Mouse (Mus musculus) forelimb bud, embryonic 11.5 days (tissue): ENCODE data around the gene Tmed8.
"Not testable (repeated sequence)": the region's sequence is repeated elsewhere in the genome, so short reads cannot be mapped to it uniquely, and the experiment has no call there.

Experiments
- DNase-seq: peaks from one replicate; pipeline ENCODE4 v3.0.0-alpha.2; 2012; ENCODE audit warnings: low read depth, low spot score

The Tmed8 gene

GRCm38 (mm10) chr12:87160310-87160709, 39.9 kb downstream of the Tmed8 start:
- no peak for DNase-seq

- DNase-seq, result no peak
Measured at GRCm38 (mm10) chr12:87158099-87158498, 42.2 kb downstream of the Tmed8 start.

DNA sequence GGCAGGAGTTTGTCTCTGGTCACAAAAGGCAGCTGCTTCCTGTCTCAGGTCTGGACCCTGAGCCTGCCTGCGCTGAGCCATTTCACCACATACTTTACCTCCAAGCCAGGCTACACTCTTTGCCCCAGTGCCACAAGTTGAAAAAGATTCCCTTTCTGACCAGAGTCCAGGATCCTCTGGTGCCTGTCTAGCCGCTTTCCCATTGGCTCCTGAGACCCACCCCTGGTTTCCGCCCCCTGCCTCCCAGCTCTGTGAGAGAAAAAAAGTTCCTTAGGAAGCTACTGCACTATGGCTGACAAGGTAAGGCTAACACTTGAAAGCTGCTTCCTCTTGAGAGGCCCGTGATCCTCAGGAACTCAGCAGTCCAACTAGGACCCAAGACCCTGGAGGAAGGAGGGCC, 42.9 kb downstream of the Tmed8 start:
- DNase-seq, result no peak

DNA sequence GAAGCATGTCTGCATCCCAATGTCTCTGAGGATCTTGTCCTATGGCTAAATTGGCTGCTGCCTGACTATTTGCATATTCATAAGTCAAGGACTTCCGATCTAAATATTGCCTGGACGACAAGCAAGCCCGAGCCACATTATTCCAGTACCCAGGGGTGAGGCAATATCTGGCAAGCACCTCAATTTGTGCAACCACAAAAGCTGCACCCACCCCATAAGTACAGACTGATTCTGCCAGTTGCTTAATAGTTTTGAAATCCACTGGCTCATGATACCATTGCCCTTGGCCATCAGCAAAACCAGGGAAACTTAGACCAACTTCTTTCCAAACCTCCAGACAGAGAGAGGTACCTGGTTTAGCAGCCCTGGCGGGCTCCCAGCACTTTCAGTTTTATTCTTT, 45.8 kb downstream of the Tmed8 start:
- DNase-seq, result not testable (repeated sequence)

GRCm38 (mm10) chr12:87149471-87149870, 50.8 kb downstream of the Tmed8 start:
- DNase-seq, result no peak

DNA sequence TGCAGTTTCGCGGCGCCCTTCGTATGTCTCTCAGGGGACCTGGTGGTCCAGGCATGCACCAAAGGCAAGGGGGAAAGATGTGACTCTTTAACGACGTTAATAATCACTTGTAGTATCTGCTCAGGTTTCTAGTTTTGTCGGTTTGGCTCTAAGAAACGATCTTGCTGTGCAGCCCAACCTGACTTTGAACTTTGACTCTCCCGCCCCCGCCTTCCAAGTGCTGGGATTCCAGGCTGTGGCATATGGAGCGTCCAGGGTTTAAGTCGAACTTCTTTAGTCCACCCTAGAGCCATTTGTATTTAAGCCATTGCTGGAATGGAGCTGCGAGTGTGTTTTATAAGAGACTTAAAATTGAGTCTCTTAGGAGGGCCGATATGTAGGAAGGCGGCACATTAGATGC, 52.1 kb downstream of the Tmed8 start:
- DNase-seq, result no peak

DNA sequence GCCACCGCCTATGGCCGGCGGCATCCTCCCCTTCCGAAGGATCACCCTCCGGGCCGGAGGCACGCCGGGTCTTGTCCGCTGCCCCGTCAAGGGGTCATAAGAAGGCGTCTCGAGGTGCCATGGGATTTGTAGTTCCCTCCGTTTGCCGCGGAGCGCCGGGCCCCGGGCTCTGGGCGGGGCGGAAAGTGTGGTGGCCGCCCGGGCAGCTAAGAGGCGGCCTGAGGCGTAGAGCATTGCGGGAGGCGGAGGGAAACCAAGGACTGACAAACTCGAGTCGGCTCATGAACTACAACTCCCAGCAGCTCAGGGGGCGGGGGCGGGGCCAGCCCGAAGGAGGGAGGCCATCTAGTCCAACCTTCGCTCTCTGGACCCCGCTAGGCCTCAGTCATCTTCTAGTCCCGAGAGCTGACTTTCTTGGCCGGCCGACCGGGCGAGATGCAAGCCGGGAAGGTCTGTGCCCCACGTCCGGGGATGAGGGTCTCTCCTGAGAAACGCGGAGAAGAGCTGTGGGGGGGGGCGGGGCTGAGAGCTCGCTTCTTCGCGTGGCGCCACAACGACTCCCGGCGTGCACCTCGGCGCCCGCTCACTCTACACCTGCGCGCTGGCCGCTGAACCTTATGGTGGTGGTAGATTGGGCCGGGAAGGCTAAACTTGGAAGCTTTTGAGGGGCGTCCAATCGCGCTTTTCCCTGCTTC, 52.7 kb downstream of the Tmed8 start, which contains the start of gene Pomt2:
Gene Pomt2, minus strand, starts transcription at position 574 of the 695 bp plus-strand sequence.
- peak; percentile 93 for DNase-seq

GRCm38 (mm10) chr12:87146966-87147365, 53.3 kb downstream of the Tmed8 start, which contains the start of gene Gstz1:
Gstz1 (plus strand) TSS chr12:87147165.
- peak; percentile 89 for DNase-seq

GRCm38 (mm10) chr12:87142156-87142555, 58.1 kb downstream of the Tmed8 start:
- no peak for DNase-seq

- no peak for DNase-seq
Measured at GRCm38 (mm10) chr12:87138768-87139167, 61.5 kb downstream of the Tmed8 start.

DNA sequence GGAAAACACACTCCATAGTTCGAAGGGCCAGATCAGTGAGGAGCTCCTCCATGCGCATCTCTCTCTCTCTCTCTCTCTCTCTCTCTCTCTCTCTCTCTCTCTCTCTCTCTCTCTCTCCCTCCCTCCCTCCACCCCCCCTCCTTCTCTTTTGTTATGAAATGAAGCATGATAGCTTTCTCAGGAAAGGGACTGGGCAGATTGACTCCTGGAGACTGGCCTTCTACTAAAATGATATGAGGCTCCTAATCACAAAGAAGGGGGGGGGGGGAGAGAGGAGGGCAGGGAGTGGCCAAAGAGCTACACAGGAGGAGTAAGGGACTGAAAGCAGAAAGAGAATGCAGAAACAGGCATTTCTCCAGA, 61.9 kb downstream of the Tmed8 start:
- no peak for DNase-seq

DNA sequence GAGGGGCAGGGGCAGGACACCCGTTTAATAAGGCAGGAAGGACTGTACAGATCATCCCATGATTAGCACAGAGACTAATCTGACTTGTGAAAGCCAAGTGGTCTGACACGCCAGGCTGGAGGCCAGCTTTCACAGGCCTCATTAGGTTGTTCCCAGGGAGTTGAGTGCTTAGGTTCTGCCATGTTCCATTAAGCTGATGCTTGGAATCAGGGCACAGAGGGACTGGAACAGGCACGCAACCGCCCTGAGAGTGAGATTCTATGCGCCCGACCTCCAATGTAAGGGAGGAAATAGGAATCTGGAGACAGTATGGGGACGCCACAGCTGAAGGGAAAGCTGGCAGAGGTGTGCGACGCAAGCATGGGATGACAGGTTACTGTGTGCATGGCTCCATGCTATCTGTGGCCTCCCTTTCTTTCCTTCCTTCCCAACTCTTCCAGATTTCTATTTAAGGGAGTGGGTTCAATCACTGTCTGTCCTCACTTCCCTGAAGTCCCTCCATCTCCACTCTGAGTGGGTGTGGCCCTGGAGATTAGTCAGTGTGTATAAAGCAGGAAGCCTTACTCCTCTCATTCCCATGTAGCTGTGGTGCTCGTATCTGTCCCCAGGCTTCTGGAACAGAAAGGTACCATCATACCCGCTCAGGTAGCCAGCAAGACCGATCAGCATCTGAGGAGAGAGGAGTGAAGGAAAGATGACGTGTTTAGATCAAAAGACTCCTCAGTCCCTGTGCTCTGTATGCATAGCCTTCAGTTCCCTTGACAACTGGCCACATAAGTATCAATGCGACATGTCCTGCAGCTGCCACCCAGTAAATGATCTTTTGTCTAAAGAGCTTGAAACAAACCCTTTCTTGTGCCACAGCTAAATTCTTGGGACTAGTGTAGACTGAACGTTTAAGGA, 62.6 kb downstream of the Tmed8 start:
- no peak for DNase-seq

DNA sequence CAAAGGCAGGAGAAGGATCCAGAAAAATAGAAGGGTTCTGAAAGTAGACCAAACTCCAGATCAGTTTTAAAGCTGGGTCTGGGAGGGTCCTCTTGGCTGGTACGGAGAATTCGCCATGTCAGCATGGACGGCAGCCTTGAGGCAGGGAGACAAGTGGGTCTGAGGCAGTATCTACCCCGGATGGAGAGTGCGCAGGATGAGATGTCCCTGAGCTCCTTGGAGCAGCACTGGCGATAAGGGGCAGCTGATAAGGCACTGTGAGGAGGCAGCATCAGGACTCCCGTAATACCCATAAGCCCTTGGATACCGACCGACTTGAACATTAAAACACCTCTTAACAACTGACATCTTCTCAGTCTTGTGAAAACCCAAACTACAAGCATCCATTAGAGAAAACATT, 67.5 kb downstream of the Tmed8 start:
- no peak for DNase-seq

DNA sequence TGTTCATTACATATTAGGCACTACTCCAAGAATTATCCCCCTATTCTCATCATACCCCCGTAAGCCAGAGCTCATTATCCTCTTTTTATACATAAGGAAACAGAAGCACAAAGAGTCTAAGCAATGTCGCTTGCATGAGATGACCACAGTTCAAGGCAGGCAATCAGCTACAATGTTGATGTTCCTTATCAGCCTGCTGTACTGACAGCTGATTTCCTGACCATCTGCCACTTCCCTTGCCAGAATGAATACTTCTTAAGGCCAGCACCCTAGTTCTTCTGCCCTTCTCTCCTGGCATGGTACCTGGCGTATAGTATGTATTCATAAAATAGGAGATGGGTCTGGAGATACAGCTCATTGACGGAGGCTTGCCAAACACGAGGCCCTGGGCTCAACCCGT, 68.0 kb downstream of the Tmed8 start:
- no peak for DNase-seq

- peak; percentile 6 for DNase-seq
Measured at GRCm38 (mm10) chr12:87131619-87132018, 68.6 kb downstream of the Tmed8 start.

DNA sequence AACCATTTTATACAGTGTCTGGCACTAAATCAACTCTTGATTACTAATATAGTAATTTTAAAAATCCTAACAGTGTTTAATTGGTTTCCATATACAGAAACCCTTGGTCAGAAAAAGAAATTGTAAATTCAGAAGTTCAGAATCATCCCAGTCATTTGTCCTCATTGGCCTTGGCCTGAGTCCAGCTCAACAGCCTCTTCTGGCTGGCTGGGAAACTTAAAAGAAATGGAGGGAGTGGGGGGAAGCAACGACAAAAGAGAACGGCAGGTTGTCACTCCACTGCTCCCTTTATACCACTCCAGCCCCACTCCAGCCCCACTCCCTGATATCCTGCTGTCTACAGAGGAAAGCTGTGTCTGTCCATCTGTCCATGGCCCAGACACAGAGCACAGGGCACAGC, 69.1 kb downstream of the Tmed8 start:
- no peak for DNase-seq

DNA sequence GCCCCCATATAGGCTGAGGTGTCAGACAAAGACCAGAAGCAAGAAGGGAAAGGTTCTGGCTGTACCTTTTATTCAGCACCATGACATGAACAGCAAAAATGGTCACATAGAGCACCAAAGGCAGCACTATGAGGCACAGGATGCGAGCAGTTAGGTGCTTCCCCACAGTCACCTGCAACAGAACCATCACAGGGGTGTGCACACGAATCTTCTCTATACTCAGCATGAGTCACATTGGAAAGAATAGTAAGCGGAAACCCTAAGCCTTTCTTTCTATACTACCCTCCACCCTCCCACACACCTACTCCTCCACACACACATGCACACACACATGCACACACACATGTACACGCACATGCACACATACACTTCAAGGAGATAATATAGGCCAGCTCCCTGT, 70.0 kb downstream of the Tmed8 start:
- DNase-seq, result no peak

- no peak for DNase-seq
Measured at GRCm38 (mm10) chr12:87127256-87127655, 73.0 kb downstream of the Tmed8 start.

- DNase-seq, result no peak
Measured at GRCm38 (mm10) chr12:87121918-87122589, 78.2 kb downstream of the Tmed8 start.
